Mouse (Mus musculus) spleen, postnatal 36 days (tissue): ENCODE results near the gene Slf2.

Experiments
- DNase-seq, 2 experiments: peaks; one replicate each; pipeline ENCODE4 v3.0.0; 2022; ENCODE audit warnings: low spot score in 2 of 2, mixed read lengths in 1 of 2

The Slf2 gene

DNA sequence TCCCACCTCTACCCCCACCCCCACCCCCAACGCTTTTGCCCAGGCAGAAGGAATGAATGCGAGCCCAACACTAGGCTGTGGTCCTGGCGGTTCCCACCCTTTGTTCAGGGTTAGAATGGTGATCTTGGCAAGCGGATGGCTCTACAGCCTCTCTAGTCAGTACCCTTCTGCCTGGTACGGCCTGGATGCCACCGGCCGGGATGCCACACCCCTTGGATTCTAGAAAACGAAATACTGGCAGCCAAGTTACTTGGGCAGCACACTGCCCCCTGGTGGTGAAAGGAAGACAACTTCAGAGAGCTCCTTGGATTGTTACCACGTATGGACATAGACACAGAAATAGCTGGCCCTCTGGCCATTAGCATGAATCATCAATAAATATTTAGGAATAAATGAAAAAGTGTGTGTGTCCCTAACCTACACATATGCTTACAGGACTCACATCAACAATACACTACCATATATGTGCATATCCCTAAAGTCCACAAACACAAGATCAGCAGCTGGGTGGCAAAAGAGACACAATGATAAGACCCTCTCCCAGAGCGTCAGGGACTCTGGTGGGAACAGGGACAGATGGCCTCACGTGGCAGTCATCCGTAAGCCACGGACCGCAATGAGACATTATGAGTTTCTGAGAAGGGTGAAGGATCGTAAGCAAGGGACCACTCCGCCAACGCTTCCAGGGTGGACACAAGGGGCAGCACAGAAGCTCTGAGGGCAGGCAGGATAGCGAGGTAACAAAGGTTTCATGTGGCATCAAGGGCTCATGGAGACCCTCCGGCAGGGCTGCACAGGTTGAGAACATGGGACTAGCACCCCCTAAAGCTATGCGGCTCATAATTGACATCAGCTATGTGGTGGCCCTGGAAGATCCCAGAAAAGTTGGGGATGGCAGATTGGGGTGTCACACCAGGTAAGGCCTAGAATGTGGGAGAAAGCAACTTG is 100.1 kb downstream of the Slf2 start:
- peak; percentile 35 to 62 for DNase-seq

DNA sequence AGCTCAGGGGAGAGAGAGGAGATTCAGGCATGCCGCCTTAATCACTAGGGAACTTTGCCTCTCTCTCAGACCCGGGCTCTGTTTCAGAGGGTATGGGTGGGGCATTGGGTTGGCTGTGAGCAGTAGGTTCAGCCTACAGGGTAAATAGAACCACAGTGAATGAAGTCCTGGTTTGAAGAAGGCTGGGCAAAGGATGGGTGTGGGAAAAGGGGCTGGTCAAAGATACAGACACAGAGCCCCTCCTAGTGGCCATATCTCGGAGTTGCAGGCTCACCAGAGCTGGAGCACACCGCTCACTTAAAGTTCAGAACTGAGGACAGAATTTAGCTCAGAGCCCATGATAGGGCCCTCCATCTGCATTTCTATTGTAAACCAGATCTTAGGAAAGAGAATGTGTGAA is 100.8 kb downstream of the Slf2 start:
- DNase-seq: peak; percentile 41 to 48
